Mouse (Mus musculus): ENCODE measurements around the gene Aox3.

Aox3 gene

DNA sequence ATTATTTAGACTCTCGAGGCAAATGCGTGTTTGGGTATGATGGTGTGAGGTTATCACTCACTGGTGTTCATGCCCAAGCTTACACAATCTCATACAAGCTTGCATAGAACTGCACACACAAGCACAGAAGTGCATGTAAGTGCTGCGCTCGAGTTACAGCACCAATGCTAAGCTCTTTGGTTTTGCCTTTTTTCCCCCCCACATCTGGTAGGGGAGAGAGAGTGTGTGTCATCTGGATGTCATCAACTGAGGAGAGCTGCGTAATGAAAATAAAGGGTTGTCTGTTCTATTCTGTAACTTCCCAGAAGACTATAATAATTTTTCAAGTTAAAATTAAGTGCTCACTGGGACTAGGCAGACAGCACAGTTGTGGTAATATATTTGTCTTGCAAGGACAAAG, 100.9 kb downstream of the Aox3 start:
- peak; percentile 26 for DNase-seq

- no peak for DNase-seq
Measured at GRCm38 (mm10) chr1:58215353-58215752, 102.4 kb downstream of the Aox3 start.

DNA sequence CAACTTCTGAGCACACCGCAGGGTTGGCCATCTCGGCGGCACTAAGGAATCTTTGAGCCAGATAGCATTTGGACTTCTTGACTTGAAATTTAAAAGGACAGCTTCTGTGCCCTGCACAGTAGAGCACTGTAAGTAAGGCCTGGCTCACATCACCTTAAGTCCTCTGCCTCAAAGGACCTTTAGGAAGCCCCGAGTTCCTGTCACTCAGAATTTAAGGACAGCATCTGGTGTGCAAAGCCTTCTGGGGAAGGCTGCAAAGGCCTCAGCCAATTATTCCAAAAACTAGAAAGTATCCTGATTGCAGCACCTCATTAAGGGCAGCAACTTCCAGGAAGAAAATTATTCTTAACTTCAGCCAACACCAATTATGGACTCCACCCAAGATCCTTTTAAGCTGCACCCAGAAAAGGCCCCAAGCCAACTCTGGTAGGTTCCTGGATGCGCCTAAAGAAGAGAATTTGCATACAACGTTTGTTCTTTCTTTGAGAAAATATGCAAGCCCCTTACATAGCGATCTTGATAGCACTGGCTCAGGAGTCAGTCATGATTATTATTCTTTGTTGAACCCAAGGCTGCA, 103.1 kb downstream of the Aox3 start:
- DNase-seq: no peak

GRCm38 (mm10) chr1:58221070-58221469, 108.1 kb downstream of the Aox3 start:
- DNase-seq: peak; percentile 7

- no peak for DNase-seq
Measured at GRCm38 (mm10) chr1:58221879-58222278, 108.9 kb downstream of the Aox3 start.

GRCm38 (mm10) chr1:58228086-58228485, 115.2 kb downstream of the Aox3 start:
- DNase-seq: no peak

DNA sequence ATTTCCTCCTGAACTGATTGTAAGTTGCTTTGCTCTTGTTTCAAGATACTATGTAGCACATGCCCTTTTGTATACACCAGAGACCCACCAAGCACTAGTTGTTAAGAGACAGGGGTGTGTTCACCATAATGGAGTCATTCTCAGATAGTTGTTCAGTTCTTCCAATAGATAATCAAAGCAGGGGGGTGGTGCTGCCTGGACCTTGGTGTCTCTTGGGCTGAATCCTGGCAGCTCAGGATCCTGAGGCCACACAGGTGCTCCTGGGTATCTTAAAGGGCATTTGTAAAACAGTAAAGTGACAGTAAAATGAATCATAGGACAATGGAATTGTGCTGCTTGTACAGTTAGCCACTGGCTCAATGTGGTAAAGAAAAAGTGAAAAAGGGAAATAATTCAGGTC, 116.0 kb downstream of the Aox3 start:
- DNase-seq: no peak

- no peak for DNase-seq
Measured at GRCm38 (mm10) chr1:58229774-58230173, 116.8 kb downstream of the Aox3 start.

GRCm38 (mm10) chr1:58230542-58230941, 117.6 kb downstream of the Aox3 start:
- peak; percentile 12 for DNase-seq

- DNase-seq: no peak
Measured at GRCm38 (mm10) chr1:58235405-58235804, 122.5 kb downstream of the Aox3 start.

DNA sequence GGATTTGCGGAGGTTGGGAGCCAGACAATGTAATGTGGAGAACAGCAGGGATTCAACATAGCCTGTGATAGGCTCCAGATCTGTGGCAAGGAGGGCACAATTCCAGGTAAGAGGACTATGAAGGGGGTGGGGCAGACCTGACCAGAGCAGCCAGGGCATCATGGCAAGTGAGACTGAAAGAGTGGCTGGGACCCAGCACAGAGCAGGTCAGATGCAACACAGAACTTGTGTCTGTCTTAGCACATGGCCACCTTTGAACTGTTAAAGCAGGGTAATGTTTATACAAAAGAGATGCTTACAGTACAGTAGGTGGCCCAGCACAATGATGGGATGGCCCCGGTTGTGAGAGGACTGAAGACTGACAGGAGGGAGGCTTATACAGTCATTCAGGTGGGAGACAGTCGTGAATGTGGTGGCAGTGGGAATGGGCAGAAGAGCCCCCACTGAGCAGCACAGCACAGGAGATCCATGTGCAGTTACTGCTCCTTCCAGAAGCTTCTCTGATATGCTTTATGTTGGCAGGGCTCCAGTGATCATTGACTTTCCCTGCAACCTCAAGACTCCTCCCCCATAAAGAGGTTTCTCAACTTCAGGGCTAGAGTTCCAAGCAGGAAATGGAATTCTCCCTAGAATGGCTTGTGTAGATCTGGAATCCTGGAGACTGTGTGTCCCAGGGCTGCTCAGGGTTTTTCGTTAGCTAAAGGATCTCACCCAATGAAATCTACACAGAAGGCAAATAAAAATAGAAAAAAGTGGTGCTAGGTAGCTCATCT, 124.8 kb downstream of the Aox3 start:
- DNase-seq: no peak

- DNase-seq: no peak
Measured at GRCm38 (mm10) chr1:58238440-58238839, 125.5 kb downstream of the Aox3 start.

DNA sequence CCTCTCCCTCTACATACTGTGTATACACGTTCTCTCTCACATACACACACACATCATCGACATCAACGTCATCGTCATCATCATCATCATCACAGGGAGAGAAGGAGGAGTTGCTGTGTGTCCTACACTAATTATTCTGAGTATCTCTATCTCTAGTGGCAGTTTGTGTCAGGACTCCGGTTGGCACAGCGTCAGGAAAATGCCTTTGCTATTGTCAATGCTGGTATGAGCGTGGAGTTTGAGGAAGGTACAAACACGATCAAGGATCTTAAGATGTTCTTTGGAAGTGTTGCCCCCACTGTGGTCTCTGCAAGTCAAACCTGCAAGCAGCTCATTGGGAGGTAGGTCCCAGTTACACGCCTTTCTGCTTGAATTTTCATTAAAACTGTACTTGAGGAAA, 126.0 kb downstream of the Aox3 start:
- DNase-seq: no peak

DNA sequence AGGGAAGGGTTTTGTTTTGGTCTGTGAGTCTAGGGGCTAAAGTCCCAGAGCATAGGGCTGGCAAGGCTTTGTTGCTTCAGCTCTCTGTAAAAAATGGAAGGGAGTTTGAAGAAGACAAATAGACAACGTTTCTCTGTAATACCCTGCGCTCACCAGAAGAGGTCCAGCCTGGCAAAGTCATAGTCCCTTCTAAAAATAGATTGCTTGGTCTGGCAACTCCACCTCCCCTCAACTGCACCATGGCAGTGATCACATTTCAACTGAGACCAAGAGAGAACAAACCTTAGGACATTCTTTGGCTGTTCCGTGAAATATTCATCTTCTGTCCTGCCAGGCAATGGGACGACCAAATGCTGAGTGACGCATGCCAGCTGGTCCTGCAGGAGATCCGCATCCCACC, 127.4 kb downstream of the Aox3 start:
- DNase-seq: no peak

DNA sequence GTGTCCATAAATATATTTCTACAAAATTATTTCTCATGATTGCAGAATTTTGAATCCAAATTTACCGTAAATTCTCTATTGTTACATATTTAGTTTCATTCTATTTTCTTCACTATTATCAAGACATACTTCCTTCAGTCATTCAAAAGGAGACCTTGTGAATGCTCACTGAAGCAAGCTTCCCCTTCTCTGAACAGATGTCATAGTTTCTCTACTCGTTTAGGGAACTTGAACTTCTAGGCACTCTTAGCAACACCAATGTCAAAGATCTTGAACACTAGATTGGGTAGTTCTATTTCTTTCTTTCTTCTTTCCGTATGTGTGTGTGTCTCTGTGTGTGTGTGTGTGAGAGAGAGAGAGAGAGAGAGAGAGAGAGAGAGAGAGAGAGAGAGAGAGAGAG, 131.6 kb downstream of the Aox3 start:
- no peak for DNase-seq

DNA sequence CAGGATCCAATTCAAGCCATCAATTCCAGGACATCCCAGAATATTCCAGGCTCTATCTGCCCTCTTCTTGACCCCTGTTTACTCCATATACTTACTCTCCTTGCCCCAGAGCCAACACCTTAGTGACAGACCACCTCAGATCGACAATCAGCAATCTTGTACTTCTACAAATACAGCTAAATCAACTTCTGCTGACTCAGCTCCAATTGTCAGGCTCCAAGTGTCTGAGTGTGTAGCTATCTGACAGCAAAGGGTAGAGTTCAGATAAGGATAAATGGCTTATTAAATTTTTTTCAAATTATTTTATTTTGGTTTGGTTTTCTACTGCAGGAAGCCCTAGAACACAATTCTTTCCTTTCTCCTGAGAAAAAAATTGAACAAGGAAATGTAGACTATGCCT, 135.6 kb downstream of the Aox3 start:
- no peak for DNase-seq
